Mouse (Mus musculus) forebrain, embryonic 10.5 days (tissue): Measurements from ENCODE around the gene Gm11111. TPM values are rescaled to one million over a fixed set of nuclear protein-coding genes. Genes with fewer than 3 reads are reported as not detected.

Experiments used
- polyA plus RNA-seq: library from polyadenylated mRNA; unstranded; fragments of >200 nt; fragmentation: Nextera tagmentation; extraction: Ambion mirVana; gene quantifications from 2 replicates; pipeline ENCODE4 v1.2.1, GENCODE M21; 2016

The Gm11111 gene
- polyA plus RNA-seq, 1 experiment from 2014 or later, result not detected

Other genes starting within 250 kb of the Gm11111 start
- gene Cfap299, start 223.4 kb upstream of the Gm11111 start, polyA plus RNA-seq, result 0.17 and 0.31 TPM in 2 replicates